Mouse (Mus musculus) bone marrow, adult 2 months (tissue): Measurements from ENCODE around the gene Bicral. TPM values are rescaled to one million over a fixed set of nuclear protein-coding genes. Genes with fewer than 3 reads are reported as not detected.
"Not testable (repeated sequence)": the region's sequence is repeated elsewhere in the genome, so short reads cannot be mapped to it uniquely, and the experiment has no call there.

ENCODE experiments used
- H3K27ac ChIP-seq: fragments of 200-500 bp; 2 replicates; pipeline ENCODE4 v1.5.1; 2012; ENCODE audit warnings: low read depth, mild to moderate bottlenecking, control low read depth, inconsistent platforms, low read length; ENCODE audit not compliant: control insufficient read depth, poor library complexity, insufficient read depth
- H3K4me1 ChIP-seq: fragments of 200-500 bp; 2 replicates; pipeline ENCODE4 v1.6.1; 2011; ENCODE audit warnings: low read length; ENCODE audit not compliant: control insufficient read depth, insufficient read depth
- H3K4me3 ChIP-seq: fragments of 200-500 bp; replicated peaks from 2 replicates; pipeline ENCODE3; 2011; ENCODE audit warnings: mild to moderate bottlenecking, low read depth, low read length, control low read depth; ENCODE audit not compliant: control insufficient read depth
- CTCF ChIP-seq: fragments of 200-500 bp; IDR thresholded peaks from 2 replicates; pipeline ENCODE4 v1.5.1; 2011; ENCODE audit warnings: low read length, control low read depth; ENCODE audit not compliant: control insufficient read depth, insufficient read depth
- POLR2A ChIP-seq: fragments of 200-500 bp; IDR thresholded peaks from 2 replicates; pipeline ENCODE4 v1.6.1; 2011; ENCODE audit warnings: low read depth, mild to moderate bottlenecking, control low read depth, low read length, borderline replicate concordance; ENCODE audit not compliant: control insufficient read depth
- WGBS: fragments of 180-500 bp; shearing (Covaris S2); methylation state at CpG from one replicate; pipeline ENCODE4 v1.1.7; 2018; 5-methylcytosine and 5-hydroxymethylcytosine counted together
- polyA plus RNA-seq: library from polyadenylated mRNA; stranded (reverse); fragments of >200 nt; gene quantifications from 2 replicates; pipeline ENCODE4 v1.2.4, GENCODE M21; 2011; ENCODE audit warnings: low replicate concordance; ENCODE audit not compliant: missing spikeins, insufficient read depth, insufficient read length

Bicral gene
- polyA plus RNA-seq, 1 experiment: 16.0 TPM

GRCm38 (mm10) chr17:46854640-46855110, 3.6 kb downstream of the Bicral start:
- H3K27ac ChIP-seq: no peak overlapping the region
- H3K4me1 ChIP-seq: peaks cover 3% of the 10 kb centered on the region
- H3K4me3 ChIP-seq: no peak overlapping the region
- no peak for TF ChIP-seq CTCF
- no peak for TF ChIP-seq POLR2A
- 66% methylated on average over 8 of the region's 8 CpGs for WGBS

GRCm38 (mm10) chr17:46854096-46854495, 4.2 kb downstream of the Bicral start:
- H3K4me1 ChIP-seq: peaks cover 3% of the 10 kb centered on the region
- TF ChIP-seq CTCF: no peak
- TF ChIP-seq POLR2A: no peak
- no peak overlapping the region for H3K27ac ChIP-seq
- no peak overlapping the region for H3K4me3 ChIP-seq
- WGBS: 82% methylated on average over 7 of the region's 7 CpGs

GRCm38 (mm10) chr17:46853281-46853680, 5.0 kb downstream of the Bicral start:
- Histone ChIP-seq H3K4me1 (peaks cover 3% of the 10 kb centered on the region), H3K27ac (peak overlapping the region; percentile 46), H3K4me3 (no peak overlapping the region)
- TF ChIP-seq CTCF (no peak), POLR2A (no peak)
- 41% methylated on average over 6 of the region's 6 CpGs for WGBS

- 20% methylated on average over 6 of the region's 6 CpGs for WGBS
- no peak overlapping the region for H3K4me3 ChIP-seq
- peak overlapping the region; percentile 37; the same call in 1 of the 2 replicates for H3K27ac ChIP-seq
- H3K4me1 ChIP-seq: peaks cover 3% of the 10 kb centered on the region
- TF ChIP-seq POLR2A (0 out of 2 replicates have a peak, but pooled peaks have one; percentile 14), CTCF (no peak)
These were observed 5.6 kb downstream of the Bicral start for GRCm38 (mm10) chr17:46852725-46853124.

GRCm38 (mm10) chr17:46847206-46847605, 11.1 kb downstream of the Bicral start:
- TF ChIP-seq POLR2A: no peak
- no peak for TF ChIP-seq CTCF
- no peak overlapping the region for H3K27ac ChIP-seq
- H3K4me3 ChIP-seq: no peak overlapping the region
- WGBS: 96% methylated on average over 7 of the region's 7 CpGs
- H3K4me1 ChIP-seq: no peaks in the 10 kb centered on the region

- not testable (repeated sequence) for H3K27ac ChIP-seq, H3K4me3 ChIP-seq, H3K4me1 ChIP-seq
- 90% methylated on average over 18 of the region's 18 CpGs for WGBS
These were observed 11.7 kb downstream of the Bicral start for GRCm38 (mm10) chr17:46846573-46846972.

GRCm38 (mm10) chr17:46845262-46845661, 13.0 kb downstream of the Bicral start:
- 87% methylated on average over 12 of the region's 12 CpGs for whole genome bisulfite sequencing
- no peak overlapping the region for H3K27ac ChIP-seq
- H3K4me1 ChIP-seq: no peaks in the 10 kb centered on the region
- H3K4me3 ChIP-seq: no peak overlapping the region
- TF ChIP-seq POLR2A (no peak), CTCF (no peak)

- H3K4me1 ChIP-seq: no peaks in the 10 kb centered on the region
- 86% methylated on average over 10 of the region's 10 CpGs for WGBS
- TF ChIP-seq POLR2A: no peak
- no peak for TF ChIP-seq CTCF
These were observed 13.5 kb downstream of the Bicral start for GRCm38 (mm10) chr17:46844811-46845210.

GRCm38 (mm10) chr17:46843716-46844115, 14.6 kb downstream of the Bicral start:
- WGBS: 94% methylated on average over 7 of the region's 7 CpGs
- no peaks in the 10 kb centered on the region for H3K4me1 ChIP-seq
- TF ChIP-seq CTCF (no peak), POLR2A (no peak)
- no peak overlapping the region for H3K4me3 ChIP-seq
- H3K27ac ChIP-seq: no peak overlapping the region

More at GRCm38 (mm10) chr17:46844811-46845210, 13.5 kb downstream of the Bicral start:
- H3K4me3 ChIP-seq: no peak overlapping the region
- H3K27ac ChIP-seq: no peak overlapping the region
